Mouse (Mus musculus): ENCODE results near the gene Slc30a7. TPM values are rescaled to one million over a fixed set of nuclear protein-coding genes. Genes with fewer than 3 reads are reported as not detected.

Slc30a7 gene
- total and polyA plus RNA-seq, 2 experiments from 2014 or later = 8.4 to 42.2 TPM

- ATAC-seq (ENCODE audit: insufficient read depth, low read depth) = no peak
- Histone ChIP-seq H3K4me3 (ENCODE audit: low read depth, low read length) (no peak overlapping the region), H3K4me2 (ENCODE audit: low read depth, low read length) (no peak overlapping the region), H3K4me1 (ENCODE audit: control insufficient read depth, insufficient read depth) (no peaks in the 10 kb centered on the region), H3K27me3 (ENCODE audit: control insufficient read depth, insufficient read depth, low read length) (no peaks in the 10 kb centered on the region), H3K27ac (ENCODE audit: low read depth) (no peak overlapping the region), H3K9me3 (replicated peaks; ENCODE audit: control insufficient read depth, low read length) (no peaks in the 10 kb centered on the region), H3K36me3 (replicated peaks; ENCODE audit: control insufficient read depth, insufficient read depth, low read length) (peaks cover 8% of the 10 kb centered on the region; the same call in 1 of the 2 replicates), H3K9ac (replicated peaks; ENCODE audit: low read depth, low read length) (no peak overlapping the region)
- 83% methylated on average over 9 of the region's 9 CpGs for WGBS
- DNase-seq (ENCODE audit: low spot score) = no peak
- TF ChIP-seq CTCF (IDR thresholded peaks at IDR 0.05; ENCODE audit: low read depth) = no peak
- TF ChIP-seq EP300 (IDR thresholded peaks at IDR 0.05; ENCODE audit: low read depth) = no peak
Measured at GRCm38 (mm10) chr3:115902301-115902956, 104.8 kb downstream of the Slc30a7 start.

GRCm38 (mm10) chr3:115898354-115898948, 108.8 kb downstream of the Slc30a7 start:
- ATAC-seq (ENCODE audit: insufficient read depth, low read depth) = no peak
- no peaks in the 10 kb centered on the region for H3K4me1 ChIP-seq (ENCODE audit: control insufficient read depth, insufficient read depth)
- 86% methylated on average over 3 of the region's 3 CpGs for WGBS

GRCm38 (mm10) chr3:115893166-115893565, 114.0 kb downstream of the Slc30a7 start:
- H3K4me1 ChIP-seq (ENCODE audit: control insufficient read depth, insufficient read depth) = peaks cover 4% of the 10 kb centered on the region
- no peak for TF ChIP-seq EP300 (IDR thresholded peaks at IDR 0.05; ENCODE audit: low read depth)
- TF ChIP-seq CTCF (IDR thresholded peaks at IDR 0.05; ENCODE audit: low read depth) = no peak
- H3K36me3 ChIP-seq (replicated peaks; ENCODE audit: control insufficient read depth, insufficient read depth, low read length) = peaks cover 5% of the 10 kb centered on the region; the same call in 1 of the 2 replicates
- H3K4me2 ChIP-seq (ENCODE audit: low read depth, low read length) = no peak overlapping the region
- WGBS = 94% methylated on average over 2 of the region's 2 CpGs
- H3K4me3 ChIP-seq (ENCODE audit: low read depth, low read length) = no peak overlapping the region
- H3K27ac ChIP-seq (ENCODE audit: low read depth) = no peak overlapping the region
- DNase-seq (ENCODE audit: low spot score) (no peak), ATAC-seq (ENCODE audit: insufficient read depth, low read depth) (no peak)
- H3K27me3 ChIP-seq (ENCODE audit: control insufficient read depth, insufficient read depth, low read length) = no peaks in the 10 kb centered on the region
- no peaks in the 10 kb centered on the region for H3K9me3 ChIP-seq (replicated peaks; ENCODE audit: control insufficient read depth, low read length)
- no peak overlapping the region for H3K9ac ChIP-seq (replicated peaks; ENCODE audit: low read depth, low read length)

More at GRCm38 (mm10) chr3:115898354-115898948, 108.8 kb downstream of the Slc30a7 start:
- TF ChIP-seq EP300 (IDR thresholded peaks at IDR 0.05; ENCODE audit: low read depth) (no peak), CTCF (IDR thresholded peaks at IDR 0.05; ENCODE audit: low read depth) (no peak)
- DNase-seq (ENCODE audit: low spot score) = no peak
- Histone ChIP-seq H3K36me3 (replicated peaks; ENCODE audit: control insufficient read depth, insufficient read depth, low read length) (peaks cover 14% of the 10 kb centered on the region; the same call in 1 of the 2 replicates), H3K4me2 (ENCODE audit: low read depth, low read length) (no peak overlapping the region), H3K4me3 (ENCODE audit: low read depth, low read length) (no peak overlapping the region), H3K27ac (ENCODE audit: low read depth) (no peak overlapping the region), H3K9me3 (replicated peaks; ENCODE audit: control insufficient read depth, low read length) (no peaks in the 10 kb centered on the region), H3K27me3 (ENCODE audit: control insufficient read depth, insufficient read depth, low read length) (no peaks in the 10 kb centered on the region), H3K9ac (replicated peaks; ENCODE audit: low read depth, low read length) (no peak overlapping the region)

GRCm38 (mm10) chr3:115892341-115892740, 114.9 kb downstream of the Slc30a7 start:
- no peak for DNase-seq (ENCODE audit: low spot score)
- WGBS = 66% methylated on average over 4 of the region's 4 CpGs
- H3K4me1 ChIP-seq (ENCODE audit: control insufficient read depth, insufficient read depth) = peaks cover 4% of the 10 kb centered on the region

More at GRCm38 (mm10) chr3:115892341-115892740, 114.9 kb downstream of the Slc30a7 start:
- no peak overlapping the region for H3K9ac ChIP-seq (replicated peaks; ENCODE audit: low read depth, low read length)
- H3K4me2 ChIP-seq (ENCODE audit: low read depth, low read length) = no peak overlapping the region
- H3K36me3 ChIP-seq (replicated peaks; ENCODE audit: control insufficient read depth, insufficient read depth, low read length) = peaks cover 5% of the 10 kb centered on the region; the same call in 1 of the 2 replicates
- H3K27ac ChIP-seq (ENCODE audit: low read depth) = no peak overlapping the region
- H3K27me3 ChIP-seq (ENCODE audit: control insufficient read depth, insufficient read depth, low read length) = no peaks in the 10 kb centered on the region
- TF ChIP-seq EP300 (IDR thresholded peaks at IDR 0.05; ENCODE audit: low read depth) (no peak), CTCF (IDR thresholded peaks at IDR 0.05; ENCODE audit: low read depth) (no peak)
- no peaks in the 10 kb centered on the region for H3K9me3 ChIP-seq (replicated peaks; ENCODE audit: control insufficient read depth, low read length)
- no peak for ATAC-seq (ENCODE audit: insufficient read depth, low read depth)
- no peak overlapping the region for H3K4me3 ChIP-seq (ENCODE audit: low read depth, low read length)

Small RNA genes lying within 50 kb of the gene (microRNA-seq; reads per million reads assigned to microRNA genes)
- not detected for gene Mir669n

Other genes with a start within 250 kb of the Slc30a7 start
- gene Dph5, start 119.6 kb downstream of the Slc30a7 start, total RNA-seq (2014; rRNA removed; ENCODE audit: low replicate concordance) = 6.4 and 11.1 TPM in 2 replicates
- gene Dph5, start 119.6 kb downstream of the Slc30a7 start, polyA plus RNA-seq (2015; fragmentation: Nextera tagmentation; extraction: Ambion mirVana) = 12.1 and 14.0 TPM in 2 replicates
- 15.0 and 38.2 TPM in 2 replicates for gene Extl2, start 56 bp upstream of the Slc30a7 start, total RNA-seq (2014; rRNA removed; ENCODE audit: low replicate concordance)
- 21.0 and 21.8 TPM in 2 replicates for gene Extl2, start 56 bp upstream of the Slc30a7 start, polyA plus RNA-seq (2015; fragmentation: Nextera tagmentation; extraction: Ambion mirVana)
- 52.1 and 62.4 TPM in 2 replicates for gene Vcam1, start 122.3 kb upstream of the Slc30a7 start, total RNA-seq (2014; rRNA removed; ENCODE audit: low replicate concordance)
- gene Vcam1, start 122.3 kb upstream of the Slc30a7 start, polyA plus RNA-seq (2015; fragmentation: Nextera tagmentation; extraction: Ambion mirVana) = 49.3 and 51.3 TPM in 2 replicates
- not detected in 2 replicates for gene Gpr88, start 246.1 kb upstream of the Slc30a7 start, total RNA-seq (2014; rRNA removed; ENCODE audit: low replicate concordance)
- gene Gpr88, start 246.1 kb upstream of the Slc30a7 start, polyA plus RNA-seq (2015; fragmentation: Nextera tagmentation; extraction: Ambion mirVana) = 0.11 and 0.15 TPM in 2 replicates

All from heart, postnatal 0 days (tissue).